Mouse (Mus musculus) layer of hippocampus, postnatal 10 days (tissue): Measurements from ENCODE around the gene Znrf2. TPM values are rescaled to one million over a fixed set of nuclear protein-coding genes. Genes with fewer than 3 reads are reported as not detected.

ENCODE experiments used
- DNase-seq, 2 experiments: peaks; one replicate each; pipeline ENCODE4 v3.0.0; 2021; ENCODE audit warnings: low spot score in 2 of 2
- long read RNA-seq: library from polyadenylated mRNA; stranded (forward); transcript quantifications from one replicate; pipeline ENCODE4 v2.0.0, GENCODE M21; 2023
- total RNA-seq, 2 experiments: library from RNA; stranded (reverse); gene quantifications; 2 replicates each; pipeline ENCODE4 v1.2.3; 2021

The Znrf2 gene
- total RNA-seq, result 10 to 100 TPM; 44.1 to 50.0 TPM
- long read RNA-seq, full-length matches to known transcripts, result 18 of 34 reads
- long read RNA-seq, partial matches to known transcripts, result 0 of 34 reads
- long read RNA-seq, other reads (novel, unspliced or antisense), result 16 of 34 reads

DNA sequence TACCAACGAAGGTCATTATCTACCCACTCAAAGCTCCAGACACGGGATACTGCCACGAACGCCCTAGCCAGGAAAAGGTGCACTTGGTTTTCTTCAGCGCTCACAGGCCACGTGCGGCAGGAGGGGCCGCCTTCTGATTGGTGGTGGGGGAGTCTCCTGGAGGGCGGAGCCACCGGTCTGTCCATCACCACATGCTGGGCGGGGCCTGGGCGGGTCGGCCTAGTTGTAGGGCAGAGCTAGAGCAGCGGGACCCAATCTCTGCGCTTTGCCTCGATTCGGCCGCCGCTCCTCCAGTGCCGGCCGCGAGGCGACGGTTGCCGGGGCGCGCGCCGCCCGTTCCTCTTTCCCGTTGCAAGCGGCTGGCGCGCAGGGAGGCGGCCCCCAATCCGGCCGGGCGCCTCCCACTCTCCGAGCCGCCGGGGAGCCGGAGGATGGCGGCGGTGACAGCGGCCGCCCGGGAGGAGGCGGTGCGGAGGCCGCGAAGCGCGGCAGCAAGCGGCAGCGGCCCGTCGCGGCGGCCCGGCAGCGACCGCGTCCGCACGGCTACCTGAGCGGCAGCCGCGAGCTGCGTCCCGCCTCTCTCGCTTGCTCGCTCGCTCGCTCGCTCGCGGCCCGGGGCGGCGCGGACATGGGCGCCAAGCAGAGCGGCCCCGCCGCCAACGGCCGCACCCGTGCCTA, at the start of gene Znrf2:
Gene Znrf2 (plus strand): TSS at position 529 of the 678 bp plus-strand sequence.
- DNase-seq, result peak; percentile 90 to 96

DNA sequence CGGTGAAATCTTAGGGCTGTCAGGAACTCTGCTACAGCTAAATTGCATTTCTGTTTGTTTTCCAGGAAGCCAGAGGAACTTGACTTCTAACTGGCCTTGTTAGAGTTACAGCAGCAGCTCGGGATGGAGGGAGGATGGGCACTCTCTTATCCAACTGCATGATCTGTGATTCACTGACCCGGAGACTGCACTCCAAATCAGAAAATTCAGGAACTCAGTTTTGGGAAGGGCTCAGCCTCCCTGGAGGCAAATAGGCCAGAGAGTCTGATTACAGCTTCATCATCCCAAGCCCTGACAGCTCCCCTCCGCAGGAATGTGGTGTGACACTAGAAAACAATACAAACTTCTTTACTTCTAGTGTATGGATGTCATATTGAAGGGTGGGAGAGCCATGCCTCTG, 49.0 kb upstream of the Znrf2 start:
- no peak for DNase-seq

DNA sequence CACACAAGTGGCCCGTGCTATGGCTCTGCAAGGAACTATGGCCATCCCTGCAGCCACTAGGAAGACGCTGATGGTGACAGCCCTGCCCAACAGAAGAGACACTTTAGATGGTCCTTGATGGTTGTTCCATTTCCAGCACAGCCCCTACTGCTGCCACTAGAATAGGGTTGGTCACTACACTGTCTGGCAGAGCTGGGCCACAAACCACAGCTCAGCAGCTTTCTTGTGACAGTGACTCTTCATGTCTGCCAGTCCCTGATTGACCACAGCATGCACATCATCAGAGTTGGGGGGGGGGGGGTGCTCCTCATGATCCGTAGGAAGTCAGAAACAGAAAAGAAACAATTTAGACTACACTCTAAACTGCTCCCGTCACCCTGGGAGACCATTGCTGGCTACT, 46.0 kb upstream of the Znrf2 start:
- no peak for DNase-seq

DNA sequence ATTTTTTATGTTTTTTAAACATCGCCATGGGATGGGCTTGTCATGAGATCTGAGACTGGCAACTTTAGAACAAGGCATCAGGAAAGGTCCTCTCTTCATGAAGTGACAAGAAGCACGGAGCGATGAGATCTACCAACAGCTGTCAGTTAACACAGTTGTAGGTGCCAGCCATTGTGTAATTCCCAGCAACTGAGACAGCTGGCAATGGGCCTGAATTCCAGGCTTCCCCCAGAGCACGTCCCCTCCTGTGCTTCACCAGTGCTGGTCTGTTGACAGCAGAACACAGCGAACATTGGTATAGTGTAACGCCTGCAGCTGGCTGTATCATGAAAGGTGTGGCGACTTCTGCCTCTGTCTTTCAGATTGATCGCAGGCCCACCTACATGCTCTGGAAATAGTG, 45.5 kb upstream of the Znrf2 start:
- peak; percentile 58 to 66 for DNase-seq

DNA sequence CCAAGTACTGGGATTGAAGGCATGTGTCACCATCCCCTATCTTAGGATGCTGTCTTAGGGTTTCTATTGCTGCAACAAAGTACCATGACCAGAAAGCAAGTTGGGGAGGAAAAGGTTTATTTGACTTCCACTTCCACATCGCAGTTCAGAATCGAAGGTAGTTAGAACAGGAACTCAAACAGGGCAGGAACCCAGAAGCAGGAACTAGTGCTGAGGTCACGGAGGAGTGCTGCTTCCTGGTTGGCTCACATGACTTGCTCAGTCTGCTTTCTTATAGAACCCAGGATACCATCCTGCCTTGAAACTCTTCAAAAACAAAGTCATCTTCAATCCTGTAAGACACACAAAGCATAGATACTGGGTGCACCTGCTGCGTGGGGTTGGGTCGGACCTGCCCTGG, 44.6 kb upstream of the Znrf2 start:
- DNase-seq, result no peak

DNA sequence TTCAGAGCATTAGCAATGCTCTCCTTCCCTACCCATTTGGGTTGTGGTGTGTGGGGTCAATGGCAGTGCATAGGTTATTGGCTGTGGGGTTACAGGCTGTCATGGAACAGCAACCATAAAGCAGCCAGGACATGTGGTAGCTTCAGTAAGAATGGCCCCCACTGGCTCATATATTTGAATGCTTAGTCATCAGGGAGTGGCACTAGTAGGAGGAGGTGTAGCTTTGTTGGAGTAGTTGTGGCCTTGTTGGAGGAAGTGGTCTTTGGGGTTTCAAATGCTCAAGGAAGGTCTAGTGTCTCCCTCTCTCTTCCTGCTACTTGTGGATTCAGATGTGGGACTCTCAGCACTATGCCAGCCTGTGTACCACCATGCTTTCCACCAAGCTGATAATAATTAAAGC, 41.0 kb upstream of the Znrf2 start:
- no peak for DNase-seq

DNA sequence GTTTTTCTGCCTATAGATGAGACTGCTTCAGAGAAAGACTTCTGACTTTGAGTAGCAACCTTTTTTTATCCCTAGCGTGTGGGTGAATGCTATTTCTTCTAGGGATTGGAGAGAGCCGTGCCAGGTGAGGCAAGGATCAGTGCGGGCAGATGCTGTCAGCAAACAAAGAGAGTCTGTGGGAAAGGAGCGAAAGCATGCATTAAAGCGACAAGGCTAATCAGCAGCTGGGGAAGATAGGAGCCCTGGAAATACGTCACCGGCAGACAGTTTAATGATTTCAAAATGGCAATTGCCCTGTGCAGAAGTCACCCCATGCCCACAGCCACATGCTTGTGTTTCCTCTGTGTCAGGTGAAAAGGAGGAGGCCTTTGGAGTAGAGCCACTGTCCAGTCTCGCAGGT, 39.1 kb upstream of the Znrf2 start:
- DNase-seq, result no peak

DNA sequence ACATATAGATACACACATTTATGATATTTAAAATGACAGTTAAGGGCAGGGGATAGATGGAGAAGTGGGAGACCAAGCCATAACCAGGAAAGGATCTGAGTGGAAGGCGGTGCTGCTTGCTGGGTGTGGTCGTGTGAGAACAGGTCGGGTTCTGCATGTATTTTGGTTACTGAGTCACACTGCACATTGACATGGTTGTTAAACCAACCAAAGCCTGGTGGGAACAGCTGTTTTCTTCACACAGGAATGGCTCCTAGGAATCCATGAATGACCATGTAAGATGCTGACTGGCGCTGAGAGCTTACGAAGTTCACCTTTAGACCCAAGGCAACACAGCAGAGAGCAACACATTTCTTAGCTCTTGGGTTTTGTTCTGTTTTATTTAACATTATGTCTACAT, 36.7 kb upstream of the Znrf2 start:
- no peak for DNase-seq

DNA sequence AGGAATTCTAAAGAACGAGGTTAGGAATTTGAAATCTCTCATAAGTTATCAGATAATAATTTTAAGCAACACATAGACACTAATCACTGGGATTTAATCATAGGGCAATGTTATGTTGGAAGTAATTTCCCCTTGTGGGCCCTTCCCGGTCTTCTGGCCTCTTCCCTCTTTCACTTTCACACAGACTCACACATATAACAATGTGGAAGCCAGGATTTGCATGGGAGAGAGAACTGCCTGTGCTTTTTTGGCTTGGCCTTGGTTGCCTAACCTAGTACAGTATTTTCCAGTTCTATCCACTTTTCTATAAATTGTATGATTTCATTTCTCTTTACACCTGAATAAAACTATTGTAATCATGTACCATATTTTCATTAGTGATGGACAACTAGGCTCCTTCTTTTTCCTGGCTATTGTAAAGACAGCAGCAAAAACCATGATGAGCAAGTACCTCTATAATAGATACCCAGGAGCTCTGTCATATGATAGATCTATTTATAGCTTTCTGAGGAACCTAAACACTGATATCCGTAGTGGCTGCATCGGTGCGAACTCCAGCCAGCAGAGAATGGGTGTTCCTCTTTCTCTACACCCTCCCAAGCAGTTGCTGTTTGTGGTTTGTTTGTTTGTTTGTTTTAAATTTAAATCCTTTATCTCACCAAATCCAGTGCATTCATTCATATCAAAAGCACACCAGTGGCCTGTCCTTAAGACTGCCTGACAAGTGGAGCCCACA, 36.0 kb upstream of the Znrf2 start:
- DNase-seq, result no peak

DNA sequence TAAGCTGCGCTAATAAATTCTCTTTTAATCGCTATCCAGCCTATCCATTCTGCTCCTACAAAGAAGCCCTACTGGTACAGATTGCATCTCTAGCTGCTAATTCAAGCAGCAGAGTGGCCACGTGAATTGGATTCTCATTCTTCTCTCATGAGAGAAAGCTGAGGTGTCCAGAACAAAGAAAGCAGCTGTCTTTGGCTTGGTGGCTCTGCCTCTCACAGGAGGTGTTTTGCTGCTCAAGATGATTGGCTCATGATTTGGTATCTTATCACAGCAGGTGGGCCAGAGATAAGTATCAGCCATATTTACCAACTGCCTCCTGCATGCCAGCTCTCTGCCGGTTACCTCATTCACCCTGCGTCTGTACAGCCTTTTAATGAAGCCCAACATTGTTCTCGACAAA, 34.8 kb upstream of the Znrf2 start:
- no peak for DNase-seq

DNA sequence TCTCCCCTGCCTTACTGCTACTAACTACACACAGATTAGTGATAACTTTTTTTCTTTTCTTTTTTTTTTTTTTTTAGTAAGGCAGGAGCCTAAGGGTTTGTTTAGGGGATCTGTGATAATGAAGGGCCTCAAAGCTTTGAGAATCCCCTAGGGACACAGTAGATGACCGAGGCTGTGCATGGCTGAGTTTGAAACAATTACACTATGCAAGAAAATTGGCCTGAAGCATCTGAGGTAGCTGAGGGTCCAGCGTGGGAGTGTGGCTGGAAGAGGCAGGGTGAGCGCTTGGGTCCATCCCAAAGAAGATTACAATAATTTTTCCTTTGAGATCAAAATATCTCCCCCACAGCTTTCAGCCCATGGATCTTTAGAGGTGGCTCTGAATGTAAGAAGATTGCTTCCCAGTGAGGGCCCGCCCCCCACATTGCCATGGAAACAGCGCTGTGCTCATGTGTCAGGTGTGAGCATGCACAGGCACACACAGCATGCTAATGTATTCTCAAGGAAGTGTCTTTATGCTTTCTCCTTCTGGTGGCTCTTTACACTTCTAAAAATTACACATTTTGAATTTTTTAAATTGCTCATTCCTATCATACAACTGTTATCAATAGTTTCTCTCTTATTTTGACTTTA, 31.5 kb upstream of the Znrf2 start:
- peak in 1 of 2 experiments; percentile 45 for DNase-seq

DNA sequence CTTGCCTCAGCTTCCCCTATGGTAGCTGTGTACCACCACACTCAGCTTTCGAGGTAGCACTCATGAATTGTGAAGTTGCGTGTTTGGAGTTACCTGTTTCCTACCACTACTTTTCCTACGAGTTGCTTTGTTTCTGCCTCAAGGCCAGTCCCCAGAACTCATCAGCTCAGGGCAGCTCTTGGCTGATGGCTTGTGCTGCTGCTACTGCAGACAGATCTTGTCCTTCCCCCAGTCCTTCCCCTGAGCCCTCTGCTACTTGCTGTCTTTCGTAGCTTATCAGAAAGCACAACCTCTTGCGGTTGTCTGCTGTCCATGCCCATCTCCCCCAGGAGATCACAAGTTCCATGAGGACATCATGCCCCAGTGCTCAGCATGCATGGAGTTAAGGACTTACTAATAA, 29.9 kb upstream of the Znrf2 start:
- no peak for DNase-seq

DNA sequence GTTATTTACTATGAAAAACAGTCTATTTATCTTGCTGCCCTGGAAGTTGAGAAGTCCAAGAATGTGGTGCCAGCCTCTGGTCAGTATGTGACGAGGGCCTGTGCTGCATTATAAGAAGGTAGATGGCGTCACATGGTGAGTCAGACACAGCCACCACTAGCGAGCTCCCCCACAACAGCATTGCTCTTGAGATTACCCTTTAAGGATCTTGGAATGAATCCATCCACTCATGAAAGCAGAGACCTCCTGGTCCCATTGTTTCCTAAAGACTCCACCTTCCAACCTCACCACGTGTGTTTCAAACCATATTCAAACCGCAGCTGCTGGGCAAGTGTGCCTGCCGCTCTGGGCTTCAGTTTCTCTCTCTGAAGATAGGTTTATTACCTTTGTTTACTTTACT, 28.2 kb upstream of the Znrf2 start:
- DNase-seq, result no peak

DNA sequence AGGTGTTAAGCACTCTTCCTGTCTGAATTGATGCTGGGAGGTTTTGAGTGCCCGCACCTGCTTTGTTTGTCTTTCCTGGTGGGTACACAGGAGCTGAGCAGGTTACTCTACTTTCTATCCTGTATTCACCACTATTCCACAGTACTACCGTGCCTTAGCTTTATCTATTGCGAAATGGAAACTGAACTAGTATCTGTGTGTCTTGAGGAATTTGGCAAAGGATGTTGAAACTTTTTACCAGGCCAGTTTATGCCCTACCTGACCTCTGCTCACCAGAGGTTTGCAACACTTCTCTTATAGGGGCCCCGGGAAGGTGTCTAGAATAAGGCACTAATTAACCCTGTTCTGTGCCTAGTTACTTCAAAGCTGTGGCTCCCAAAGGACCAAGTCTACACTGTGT, 27.6 kb upstream of the Znrf2 start:
- DNase-seq, result no peak

DNA sequence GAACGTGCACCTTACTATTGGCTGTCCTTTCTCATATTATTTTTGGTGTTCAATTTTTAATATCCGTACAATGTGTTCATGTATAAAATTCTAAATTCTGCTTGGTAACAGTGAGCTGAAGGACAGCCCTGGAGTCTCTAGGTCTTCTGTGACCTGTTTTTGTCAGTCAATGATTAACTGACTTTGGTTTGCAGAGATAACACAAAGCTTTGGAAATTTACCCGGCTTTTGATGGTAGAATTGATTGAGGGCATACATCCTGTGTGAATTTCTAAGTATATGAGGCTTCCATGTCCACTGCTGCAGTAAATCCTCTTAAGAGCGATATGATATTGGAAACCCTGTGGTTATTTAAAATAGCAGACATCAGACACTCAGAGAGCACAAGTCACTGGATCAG, 26.6 kb upstream of the Znrf2 start:
- no peak for DNase-seq

DNA sequence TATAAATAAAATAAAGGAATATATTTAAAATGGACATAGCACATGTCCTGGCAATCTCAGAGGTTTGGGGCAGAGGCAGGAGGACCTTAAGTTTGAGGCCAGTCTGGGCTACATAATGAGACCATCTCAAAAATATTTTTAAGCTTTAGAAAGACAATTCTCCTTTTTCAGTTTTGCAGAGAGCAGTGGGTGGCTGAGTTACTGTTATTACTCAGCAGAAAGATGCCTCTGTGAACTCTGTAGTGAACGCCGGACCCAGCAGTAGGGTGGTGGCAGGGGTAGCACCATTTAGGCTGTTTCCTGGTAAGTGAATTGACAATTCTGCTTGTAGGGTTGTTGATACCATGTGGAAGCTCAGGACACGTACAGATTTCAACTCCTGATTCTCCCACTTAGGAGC, 22.9 kb upstream of the Znrf2 start:
- no peak for DNase-seq

DNA sequence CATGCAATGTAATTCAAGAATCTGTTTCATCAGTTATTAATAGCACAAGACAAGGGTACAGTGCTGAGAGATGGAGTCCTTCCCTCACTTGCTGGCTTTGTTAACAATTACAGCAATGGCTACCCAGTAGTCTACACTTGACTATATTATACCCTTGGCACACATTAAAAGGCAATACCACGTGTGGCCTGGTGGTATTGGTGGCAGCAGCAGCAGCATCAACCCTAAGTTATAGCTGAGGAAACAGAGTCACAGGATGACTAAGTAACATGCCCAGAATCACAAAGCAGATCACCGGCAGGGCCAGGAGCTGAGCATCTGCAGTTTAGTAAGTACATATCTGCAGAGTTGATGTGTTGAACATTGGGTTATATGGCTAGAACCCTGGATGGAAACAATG, 22.3 kb upstream of the Znrf2 start:
- DNase-seq, result no peak

DNA sequence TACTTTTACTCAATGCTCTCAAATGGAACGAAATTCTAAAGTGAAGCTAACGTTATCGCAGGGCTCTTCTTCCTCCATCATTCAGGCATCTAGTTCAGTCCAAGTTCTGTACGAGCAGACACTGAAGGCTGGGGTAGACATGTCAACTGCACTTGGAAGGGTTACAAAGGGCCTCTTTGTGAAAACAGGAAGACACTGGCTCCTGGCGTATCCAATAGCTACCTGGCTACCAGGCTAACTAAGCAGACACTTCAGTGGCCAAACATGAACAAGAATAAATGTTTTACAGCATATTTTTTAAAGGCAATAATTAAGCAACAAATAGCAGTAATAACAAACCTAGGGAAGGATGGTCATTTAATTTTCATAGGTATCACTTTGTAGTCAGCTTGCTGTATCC, 21.7 kb upstream of the Znrf2 start:
- no peak for DNase-seq

DNA sequence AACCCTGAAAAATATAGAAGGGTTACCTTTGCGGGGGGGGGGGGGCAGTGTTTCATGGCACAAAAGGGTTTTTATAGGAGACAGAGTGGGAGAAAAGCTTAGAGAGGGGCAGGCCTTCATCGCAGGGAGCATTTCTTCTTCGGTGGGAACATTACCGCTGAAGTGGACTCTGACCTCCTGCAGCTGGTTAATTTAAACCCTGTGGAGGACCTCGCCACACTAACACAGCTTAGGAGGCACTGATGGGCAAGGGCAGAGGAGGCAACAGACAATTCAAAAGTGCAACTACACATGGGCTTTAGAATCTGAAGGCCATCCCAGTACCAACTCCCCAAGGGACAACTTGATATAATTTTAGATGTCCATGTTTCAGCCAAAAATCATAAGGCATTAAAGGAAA, 20.7 kb upstream of the Znrf2 start:
- no peak for DNase-seq

DNA sequence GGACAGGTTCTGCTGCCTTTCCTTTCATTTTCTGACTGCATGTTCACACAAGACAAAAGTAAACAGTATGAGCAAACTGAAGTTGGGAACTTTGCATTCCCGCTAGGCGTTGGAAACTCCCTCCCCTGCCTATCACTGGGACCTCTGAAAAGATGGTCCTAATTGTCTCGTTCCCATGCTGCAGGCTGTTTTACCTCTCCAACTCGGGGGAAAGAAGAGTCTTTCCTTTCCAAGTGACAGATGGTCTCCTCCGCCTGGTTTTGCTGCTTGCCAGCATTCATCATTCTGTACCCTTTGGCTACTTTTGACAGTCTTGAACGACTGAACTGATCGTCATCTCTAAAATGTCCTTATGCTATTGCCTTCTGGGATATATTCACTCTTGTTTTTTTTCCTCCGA, 14.4 kb upstream of the Znrf2 start:
- DNase-seq, result peak in 1 of 2 experiments; percentile 32

DNA sequence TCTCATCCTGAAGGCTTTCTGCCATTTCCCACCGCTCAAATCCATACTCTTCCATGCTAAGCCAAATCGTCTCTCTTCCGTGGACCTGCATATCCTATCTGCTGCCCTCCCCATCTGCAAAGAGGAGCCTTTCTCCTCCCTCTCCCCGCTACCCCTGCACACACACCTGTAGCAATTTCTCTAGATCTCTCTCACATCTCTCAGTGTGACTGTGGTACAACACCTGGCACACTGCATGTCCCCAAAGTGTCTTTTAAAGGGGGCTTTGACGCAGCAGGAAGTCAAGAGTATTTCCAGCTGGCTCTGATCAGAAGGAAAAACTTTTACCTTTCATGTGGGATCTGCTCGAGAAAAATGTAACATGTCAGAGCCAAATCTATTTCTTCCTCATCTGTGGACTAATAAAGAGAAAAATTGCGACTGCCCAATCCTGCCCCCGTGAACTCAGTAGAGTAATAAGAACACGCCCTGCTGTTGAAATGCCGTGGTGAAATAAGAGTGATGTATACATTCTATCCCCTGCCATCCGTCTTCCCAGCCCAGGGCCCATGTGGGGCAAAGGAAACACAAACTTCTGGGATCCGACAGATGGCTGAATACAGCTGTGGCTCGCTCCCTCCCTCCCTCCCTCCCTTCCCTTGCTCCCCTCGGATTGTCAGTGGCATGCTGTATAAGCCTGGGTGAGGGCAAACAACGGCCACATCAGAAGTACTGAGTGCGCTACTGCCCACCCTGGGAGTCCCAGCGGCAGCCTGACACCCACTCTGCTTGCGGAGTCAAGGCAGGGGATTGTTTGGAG, 12.5 kb upstream of the Znrf2 start:
- no peak for DNase-seq

DNA sequence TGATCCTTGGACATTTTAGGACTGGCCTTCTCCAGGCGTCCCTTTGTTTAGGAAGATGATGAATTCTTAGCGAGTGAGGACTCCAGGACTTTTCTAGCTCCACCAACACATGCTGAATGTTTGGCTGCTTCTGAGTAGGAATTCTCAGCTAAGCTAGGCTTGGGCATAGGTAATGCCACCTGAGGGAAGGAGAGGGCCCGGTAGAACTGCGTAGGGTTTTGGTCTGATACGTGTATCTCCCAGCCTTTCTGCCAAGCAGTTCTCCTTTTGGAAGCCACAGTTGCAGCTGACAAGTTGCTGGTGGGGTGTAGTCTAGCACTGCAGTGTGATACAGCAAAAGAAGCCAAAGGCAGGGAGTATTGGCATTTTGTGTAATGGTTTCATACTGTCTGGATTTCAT, 10.9 kb upstream of the Znrf2 start:
- no peak for DNase-seq
